Mouse (Mus musculus): ENCODE results near the gene Steap4. TPM values are rescaled to one million over a fixed set of nuclear protein-coding genes. Genes with fewer than 3 reads are reported as not detected.
"Not testable (repeated sequence)": the region's sequence is repeated elsewhere in the genome, so short reads cannot be mapped to it uniquely, and the experiment has no call there.

The Steap4 gene
- polyA plus RNA-seq, 1 experiment: 8.7 TPM

DNA sequence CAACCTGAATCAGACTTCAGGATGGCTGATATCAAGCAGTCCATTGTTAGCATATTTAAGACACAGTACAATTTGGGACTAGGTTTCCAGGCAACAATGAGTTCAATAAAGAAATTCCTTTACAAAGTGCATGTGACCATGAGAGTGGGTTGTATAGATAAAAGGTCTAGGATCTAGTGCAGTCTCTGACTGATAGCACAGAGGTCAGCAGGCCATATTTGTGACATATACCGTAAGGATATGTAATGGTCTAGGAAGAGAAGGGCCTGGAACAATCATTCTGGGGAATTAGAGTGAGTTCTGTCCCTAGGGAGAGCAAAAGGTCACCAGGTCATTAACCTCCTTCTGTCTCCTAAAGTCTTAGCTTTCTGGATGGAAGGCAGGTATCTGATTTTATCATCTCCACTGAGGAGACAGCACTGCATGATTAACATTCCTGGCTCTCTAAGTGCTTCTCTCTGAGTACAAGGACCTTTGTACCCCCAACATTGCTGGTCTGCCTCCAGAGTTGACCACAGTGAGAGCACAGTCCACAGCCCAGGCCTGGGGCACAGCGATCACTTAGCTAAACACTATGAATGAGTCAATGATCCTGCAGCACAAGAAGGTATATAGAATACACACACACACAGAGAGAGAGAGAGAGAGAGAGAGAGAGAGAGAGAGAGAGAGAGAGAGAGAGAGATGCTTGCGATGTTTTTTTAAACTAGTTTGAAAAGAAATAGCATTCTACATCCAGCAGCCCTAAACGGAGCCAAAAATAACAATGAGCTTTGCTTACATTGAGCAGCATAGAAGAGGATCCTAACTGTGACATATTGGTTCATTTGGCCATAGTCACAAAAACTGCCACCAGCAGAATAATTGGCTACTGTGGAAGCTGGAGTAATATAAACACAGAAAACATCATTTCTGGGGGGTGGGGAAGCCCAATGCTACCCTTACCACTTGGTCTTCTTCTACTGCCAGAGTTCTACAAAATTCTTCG, 27.7 kb upstream of the Steap4 start:
- 64% methylated on average over 5 of the region's 5 CpGs for WGBS
- no peak overlapping the region for H3K27ac ChIP-seq (ENCODE audit: insufficient read depth, low read depth, low read length)

DNA sequence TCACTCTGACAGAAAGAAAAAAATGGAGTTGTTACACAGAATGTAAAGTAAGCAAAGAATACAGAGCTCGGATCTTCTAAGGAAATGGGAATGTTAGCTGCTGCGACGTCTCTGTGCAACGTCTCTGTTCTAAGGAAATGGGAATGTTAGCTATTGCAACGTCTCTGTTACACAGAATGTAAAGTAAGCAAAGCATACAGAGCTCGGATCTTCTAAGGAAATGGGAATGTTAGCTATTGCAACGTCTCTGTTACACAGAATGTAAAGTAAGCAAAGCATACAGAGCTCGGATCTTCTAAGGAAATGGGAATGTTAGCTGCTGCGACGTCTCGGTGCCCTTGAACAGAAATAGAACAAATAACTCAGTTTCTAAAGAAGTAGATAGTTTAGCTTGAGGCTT, 26.8 kb upstream of the Steap4 start:
- H3K4me3 ChIP-seq (ENCODE audit: insufficient read depth, low read depth, low read length); H3K4me1 ChIP-seq (ENCODE audit: control insufficient read depth, insufficient read depth, low read length); H3K27ac ChIP-seq (ENCODE audit: insufficient read depth, low read depth, low read length); DNase-seq; H3K36me3 ChIP-seq (ENCODE audit: control insufficient read depth, insufficient read depth, low read length); H3K27me3 ChIP-seq (replicated peaks; ENCODE audit: control insufficient read depth, insufficient read depth, low read length): not testable (repeated sequence)
- WGBS: 60% methylated on average over 11 of the region's 11 CpGs

More for the DNA sequence above, 27.7 kb upstream of the Steap4 start:
- Histone ChIP-seq H3K4me3 (ENCODE audit: insufficient read depth, low read depth, low read length) (no peak overlapping the region), H3K4me1 (ENCODE audit: control insufficient read depth, insufficient read depth, low read length) (no peaks in the 10 kb centered on the region; the same call in 1 of the 2 replicates), H3K36me3 (ENCODE audit: control insufficient read depth, insufficient read depth, low read length) (no peaks in the 10 kb centered on the region), H3K27me3 (replicated peaks; ENCODE audit: control insufficient read depth, insufficient read depth, low read length) (no peaks in the 10 kb centered on the region)
- peak; percentile 64 for DNase-seq
- TF ChIP-seq CTCF (conservative IDR thresholded peaks at IDR 0.05; ENCODE audit: insufficient read depth, insufficient read length, low read depth, low read length) (no peak), POLR2A (IDR thresholded peaks at IDR 0.05; ENCODE audit: low read depth, low read length) (no peak)

DNA sequence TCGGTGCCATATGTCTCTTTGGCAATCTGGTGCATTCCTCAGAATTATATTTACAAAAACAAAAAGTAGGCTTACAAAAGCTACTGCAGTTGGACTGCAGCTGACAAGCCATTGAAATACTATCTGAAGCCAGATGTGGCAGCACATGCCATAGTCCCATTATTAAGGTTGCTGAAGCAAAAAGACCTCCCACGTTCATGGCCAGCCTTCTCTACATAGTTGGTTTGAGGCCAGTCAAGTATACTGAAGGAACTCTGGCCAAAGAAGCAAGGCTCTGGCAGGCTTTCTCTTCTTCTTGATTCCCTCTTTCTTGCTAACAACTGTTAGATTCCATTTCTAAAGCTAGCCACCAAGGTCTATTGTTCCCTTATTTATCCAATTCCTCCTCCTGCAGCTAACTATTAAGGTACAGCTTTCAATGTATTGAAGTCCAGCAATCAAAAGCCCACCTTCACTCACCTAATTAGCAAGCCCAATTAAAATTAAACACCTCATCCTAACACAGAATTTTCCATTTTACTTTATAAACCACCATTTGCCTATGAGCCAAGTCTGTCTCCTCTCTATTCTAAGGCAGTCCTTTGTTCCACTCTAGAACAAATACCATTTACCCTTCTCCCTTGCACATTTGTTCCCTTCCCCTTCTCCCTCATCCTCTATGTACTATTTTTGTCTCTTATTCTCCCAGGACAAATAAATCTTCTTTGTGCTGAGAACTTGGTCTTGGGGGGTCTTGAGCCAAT, 26.2 kb upstream of the Steap4 start:
- H3K27ac ChIP-seq (ENCODE audit: insufficient read depth, low read depth, low read length): no peak overlapping the region
- no peak overlapping the region for H3K4me3 ChIP-seq (ENCODE audit: insufficient read depth, low read depth, low read length)
- no peak for TF ChIP-seq POLR2A (IDR thresholded peaks at IDR 0.05; ENCODE audit: low read depth, low read length)
- TF ChIP-seq CTCF (conservative IDR thresholded peaks at IDR 0.05; ENCODE audit: insufficient read depth, insufficient read length, low read depth, low read length): no peak
- whole genome bisulfite sequencing: 47% methylated on average over 2 of the region's 2 CpGs
- no peaks in the 10 kb centered on the region for H3K27me3 ChIP-seq (replicated peaks; ENCODE audit: control insufficient read depth, insufficient read depth, low read length)
- H3K4me1 ChIP-seq (ENCODE audit: control insufficient read depth, insufficient read depth, low read length): no peaks in the 10 kb centered on the region; the same call in 1 of the 2 replicates
- no peaks in the 10 kb centered on the region for H3K36me3 ChIP-seq (ENCODE audit: control insufficient read depth, insufficient read depth, low read length)
- DNase-seq: no peak

DNA sequence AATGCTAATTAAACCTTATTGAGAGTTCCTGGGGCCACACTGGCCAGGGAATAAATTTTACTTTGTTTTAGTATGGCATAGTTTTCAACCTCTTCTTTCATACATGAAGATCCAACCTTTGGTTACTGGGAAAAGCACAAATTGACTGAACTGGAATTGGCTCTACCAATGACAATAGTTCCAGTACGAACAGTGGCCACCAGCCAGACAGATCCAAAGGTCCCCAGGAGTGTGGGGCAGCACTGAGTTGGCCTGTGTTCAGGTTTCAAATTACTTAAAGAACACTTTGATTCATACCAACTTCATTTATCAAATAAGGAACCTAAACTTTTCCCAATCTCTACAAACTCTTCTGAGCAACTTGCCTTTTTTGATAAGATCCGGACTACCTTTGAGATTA, 5.4 kb upstream of the Steap4 start:
- WGBS: 69% methylated on average over 2 of the region's 2 CpGs
- DNase-seq: peak; percentile 10

DNA sequence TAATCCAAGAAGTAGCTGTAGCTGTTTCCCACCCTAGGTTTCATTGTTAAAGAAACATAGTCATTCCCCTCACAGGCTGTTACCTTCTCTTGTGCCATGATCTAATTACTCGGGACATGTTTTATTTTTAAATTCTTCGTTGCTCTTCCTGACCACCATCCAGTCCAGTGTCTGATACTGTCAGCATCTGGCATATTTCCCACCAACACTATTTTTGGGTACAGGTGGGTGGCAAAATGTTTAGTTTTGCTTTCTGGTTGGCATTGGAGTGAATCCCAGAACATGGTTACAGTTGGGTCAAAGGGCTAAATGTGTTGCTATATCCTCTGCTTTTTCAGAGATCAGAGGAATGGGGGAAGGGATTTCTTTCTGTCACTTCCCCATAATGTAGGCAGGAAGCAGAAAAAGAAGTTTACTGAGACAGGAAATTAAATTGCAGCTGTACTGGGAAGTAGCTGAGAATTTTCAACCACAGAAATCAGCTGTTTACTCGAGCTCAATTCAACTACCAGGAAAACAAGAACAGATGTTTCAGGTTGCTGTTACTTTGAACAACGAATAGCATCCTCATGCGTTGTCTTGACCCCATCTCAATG, 4.8 kb upstream of the Steap4 start:
- WGBS: 34% methylated on average over 5 of the region's 5 CpGs
- Histone ChIP-seq H3K36me3 (ENCODE audit: control insufficient read depth, insufficient read depth, low read length) (no peaks in the 10 kb centered on the region), H3K27ac (ENCODE audit: insufficient read depth, low read depth, low read length) (no peak overlapping the region), H3K27me3 (replicated peaks; ENCODE audit: control insufficient read depth, insufficient read depth, low read length) (no peaks in the 10 kb centered on the region; the same call in 1 of the 2 replicates), H3K4me1 (ENCODE audit: control insufficient read depth, insufficient read depth, low read length) (0 out of 2 replicates have a peak, but pooled peaks cover 2% of the 10 kb centered on the region), H3K4me3 (ENCODE audit: insufficient read depth, low read depth, low read length) (no peak overlapping the region)
- DNase-seq: no peak
- TF ChIP-seq CTCF (conservative IDR thresholded peaks at IDR 0.05; ENCODE audit: insufficient read depth, insufficient read length, low read depth, low read length): no peak

More for the DNA sequence above, 5.4 kb upstream of the Steap4 start:
- H3K4me3 ChIP-seq (ENCODE audit: insufficient read depth, low read depth, low read length): no peak overlapping the region
- H3K27me3 ChIP-seq (replicated peaks; ENCODE audit: control insufficient read depth, insufficient read depth, low read length): no peaks in the 10 kb centered on the region; the same call in 1 of the 2 replicates
- H3K36me3 ChIP-seq (ENCODE audit: control insufficient read depth, insufficient read depth, low read length): no peaks in the 10 kb centered on the region
- H3K27ac ChIP-seq (ENCODE audit: insufficient read depth, low read depth, low read length): no peak overlapping the region
- no peaks in the 10 kb centered on the region for H3K4me1 ChIP-seq (ENCODE audit: control insufficient read depth, insufficient read depth, low read length)
- TF ChIP-seq CTCF (conservative IDR thresholded peaks at IDR 0.05; ENCODE audit: insufficient read depth, insufficient read length, low read depth, low read length): no peak
- no peak for TF ChIP-seq POLR2A (IDR thresholded peaks at IDR 0.05; ENCODE audit: low read depth, low read length)

DNA sequence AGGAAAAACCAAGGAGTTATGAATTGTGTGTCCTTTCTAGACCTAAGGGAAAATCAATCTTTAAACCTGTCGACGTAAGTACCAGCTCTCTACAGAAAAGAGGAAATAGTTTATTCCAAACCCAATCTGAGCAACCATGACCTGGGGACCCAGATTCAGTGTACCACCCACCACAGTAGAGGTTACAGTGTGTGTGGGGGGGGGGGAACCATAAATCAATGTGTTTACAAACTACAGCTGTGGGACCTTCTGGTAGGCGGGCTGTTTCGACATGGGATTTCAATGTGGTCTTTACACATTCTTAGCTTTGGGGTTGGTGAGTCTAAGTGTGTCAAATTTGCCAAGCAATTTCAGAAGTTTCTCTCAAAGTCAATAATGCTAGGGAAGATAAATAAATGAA, 2.2 kb upstream of the Steap4 start:
- 83% methylated on average over 4 of the region's 4 CpGs for WGBS
- Histone ChIP-seq H3K36me3 (ENCODE audit: control insufficient read depth, insufficient read depth, low read length) (no peaks in the 10 kb centered on the region), H3K4me1 (ENCODE audit: control insufficient read depth, insufficient read depth, low read length) (0 out of 2 replicates have a peak, but pooled peaks cover 2% of the 10 kb centered on the region), H3K4me3 (ENCODE audit: insufficient read depth, low read depth, low read length) (no peak overlapping the region), H3K27ac (ENCODE audit: insufficient read depth, low read depth, low read length) (no peak overlapping the region), H3K27me3 (replicated peaks; ENCODE audit: control insufficient read depth, insufficient read depth, low read length) (no peaks in the 10 kb centered on the region; the same call in 1 of the 2 replicates)
- no peak for DNase-seq
- TF ChIP-seq POLR2A (IDR thresholded peaks at IDR 0.05; ENCODE audit: low read depth, low read length): no peak
- TF ChIP-seq CTCF (conservative IDR thresholded peaks at IDR 0.05; ENCODE audit: insufficient read depth, insufficient read length, low read depth, low read length): no peak

Measured in kidney, adult 2 months (tissue).